Mouse (Mus musculus) naive thymus-derived CD4-positive, alpha-beta T cell, adult 5 months (primary cell): ENCODE results near the gene Nktr. TPM values are rescaled to one million over a fixed set of nuclear protein-coding genes. Genes with fewer than 3 reads are reported as not detected.

Experiments used
- polyA plus RNA-seq: library from polyadenylated mRNA; unstranded; fragments of 100-300 nt; shearing (Covaris generic); gene quantifications from one replicate; pipeline ENCODE4 v1.2.1, GENCODE M21; 2017

Gene Nktr
- 177 TPM for polyA plus RNA-seq

DNA sequence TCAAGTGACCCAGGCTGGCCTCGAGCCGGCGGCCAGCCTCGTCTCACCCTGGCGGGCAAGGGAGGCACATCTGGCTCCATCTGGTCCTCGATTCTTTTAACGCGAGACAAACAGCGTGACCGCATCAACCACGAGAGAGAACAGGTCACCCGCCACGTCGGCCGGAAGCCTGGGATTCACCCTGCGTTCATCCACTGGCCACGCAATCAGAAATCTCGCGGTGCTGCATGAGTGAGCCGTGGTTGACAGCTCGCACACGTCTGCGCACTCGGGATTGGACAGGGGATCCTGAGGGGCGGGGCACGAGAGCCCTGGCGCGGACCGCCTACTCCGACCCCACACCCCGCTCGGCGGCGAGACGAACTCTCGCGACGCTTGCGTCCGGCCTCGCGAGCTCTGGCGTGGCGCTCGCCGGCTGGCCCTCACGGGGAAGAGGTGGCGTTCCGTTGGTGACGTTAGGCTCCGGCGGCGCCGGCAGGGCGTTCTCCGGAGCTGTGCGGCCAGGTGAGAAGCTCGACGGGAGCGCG, at the start of gene Nktr:
Nktr (plus strand) TSS at position 378 of the 527 bp plus-strand sequence.

DNA sequence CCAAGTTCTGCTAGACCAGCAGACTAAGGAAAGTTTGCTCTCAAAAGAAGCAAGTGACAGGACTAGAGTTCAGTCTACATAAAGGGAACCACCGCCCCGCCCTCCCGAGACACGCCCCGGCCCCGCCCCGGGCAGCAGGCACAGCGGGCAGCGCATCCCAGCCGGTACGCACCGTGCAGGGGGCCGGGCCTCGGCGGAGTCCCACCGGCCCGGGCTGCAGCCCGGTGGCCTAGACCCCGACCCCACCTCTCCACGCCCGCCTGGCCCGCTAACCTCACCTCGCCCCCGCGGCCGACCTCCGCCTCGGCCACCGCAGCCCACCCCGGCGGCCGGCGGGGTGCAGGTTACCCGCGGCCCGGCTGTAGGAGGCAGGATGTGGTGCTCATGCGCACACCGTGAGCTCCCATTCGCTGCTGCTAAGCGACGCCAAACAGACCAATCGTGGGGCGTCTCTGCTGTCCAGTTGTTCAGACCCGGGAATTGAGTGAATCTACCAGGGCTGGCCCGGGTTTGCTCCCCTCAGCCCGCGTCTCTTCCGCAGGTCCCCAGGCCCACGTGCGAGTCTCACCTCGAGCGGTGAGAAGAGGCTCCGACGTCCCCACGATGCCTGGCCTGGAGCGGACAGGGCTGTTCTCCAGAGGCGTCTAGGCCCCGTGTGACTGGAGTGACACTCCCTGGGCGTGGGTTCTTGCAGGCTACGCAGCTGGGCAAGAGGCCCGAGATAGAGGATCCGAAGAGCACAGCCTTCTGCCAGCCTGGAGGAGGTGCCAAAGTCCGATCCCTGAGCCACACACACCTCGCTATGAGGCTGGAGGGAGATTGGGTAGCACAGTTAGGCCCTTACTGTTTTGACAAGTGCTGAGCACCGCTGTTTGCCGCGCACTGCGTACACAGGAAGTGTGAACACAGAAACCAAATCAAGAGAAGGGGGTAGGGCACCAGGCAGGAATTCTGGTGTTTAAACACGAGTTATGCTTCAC, 14.0 kb upstream of the Nktr start, which contains the start of gene Sec22c:
Sec22c (minus strand) TSS at position 845 of the 980 bp plus-strand sequence.

DNA sequence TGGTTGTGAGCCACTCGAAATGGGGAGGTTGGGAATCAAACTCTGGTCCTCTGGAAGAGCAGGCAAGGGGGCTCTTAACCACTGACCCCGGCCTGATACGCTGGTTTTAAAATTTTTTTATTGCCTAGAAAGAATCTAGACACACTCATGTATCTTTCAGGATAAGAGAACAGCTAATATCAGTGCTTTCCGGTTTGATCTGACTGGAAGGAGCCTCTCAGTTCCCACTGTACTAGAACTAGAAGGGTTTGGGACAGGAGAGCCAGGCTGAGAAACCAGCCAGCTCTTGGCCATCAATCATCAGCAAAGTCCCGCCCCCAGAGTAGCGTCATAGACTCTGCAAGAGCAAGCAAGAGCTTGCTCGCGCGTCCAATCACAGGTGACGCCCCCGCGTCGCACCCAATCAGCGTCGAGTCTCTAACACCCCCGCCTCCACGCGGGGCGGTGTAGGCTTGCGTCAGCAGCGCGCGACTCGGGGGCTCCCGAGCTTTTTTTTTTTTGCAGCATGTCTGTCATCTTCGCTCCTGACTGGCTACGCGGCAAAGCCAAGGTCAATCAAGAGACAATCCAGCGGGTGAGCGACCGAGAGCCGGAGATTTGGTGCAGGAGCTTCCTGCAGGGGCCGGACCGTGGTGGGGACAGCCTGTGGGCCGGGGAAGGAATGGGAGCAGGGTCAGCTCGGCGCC, 8.9 kb upstream of the Nktr start, which contains the start of gene Ss18l2:
Ss18l2 (plus strand) TSS at position 432 of the 686 bp plus-strand sequence.

DNA sequence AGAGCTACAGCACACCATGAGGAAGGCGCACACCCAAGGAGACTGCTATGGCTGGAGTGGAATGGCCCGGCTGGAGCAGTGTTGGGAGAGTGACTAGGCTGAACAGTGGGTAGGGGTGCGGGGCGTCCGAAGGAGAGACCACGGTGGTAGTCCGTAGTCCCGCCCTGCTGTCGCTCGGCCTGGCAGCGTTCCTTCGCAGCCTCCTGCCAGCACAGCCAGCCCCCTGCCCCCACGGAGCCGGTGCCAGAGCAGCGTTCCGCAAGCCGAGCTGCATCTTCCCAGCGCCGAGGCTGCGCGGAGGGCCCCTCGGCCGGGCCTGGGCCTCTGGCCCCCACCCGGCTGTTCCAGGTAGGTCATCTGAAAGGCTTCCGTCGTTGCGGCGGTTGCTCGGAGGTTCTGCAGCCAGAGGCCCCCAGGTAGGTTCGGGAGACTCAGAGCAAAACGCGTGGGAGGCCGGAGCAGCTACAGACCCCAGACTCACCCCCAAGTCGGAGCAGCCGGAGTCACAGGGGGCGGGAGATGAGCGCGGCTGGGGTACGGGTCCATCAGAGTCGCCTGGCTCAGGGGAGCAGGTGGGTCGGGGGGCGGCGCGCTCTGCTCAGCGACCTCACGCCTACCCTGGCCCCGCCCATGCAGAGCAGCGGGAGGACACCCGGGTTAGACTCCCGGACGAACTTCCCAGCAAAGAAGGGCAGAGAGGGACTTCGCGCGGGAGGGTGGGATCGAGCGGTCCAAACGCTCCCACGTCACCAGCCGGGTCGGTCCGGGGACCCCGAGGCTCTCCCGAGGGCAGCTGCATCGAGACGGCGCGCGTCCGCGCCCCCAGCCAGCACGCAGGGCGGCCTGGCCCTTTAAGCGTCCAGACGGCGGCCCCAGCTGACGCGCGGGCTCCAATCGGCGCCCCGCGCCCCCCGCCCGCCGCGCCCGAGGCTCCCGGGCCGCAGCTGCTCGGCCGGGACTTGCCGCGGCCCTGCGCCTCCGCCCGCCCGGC, 40.4 kb downstream of the Nktr start, which contains the start of gene Zfp651:
Zfp651 (plus strand) TSS at position 240 of the 991 bp plus-strand sequence.

DNA sequence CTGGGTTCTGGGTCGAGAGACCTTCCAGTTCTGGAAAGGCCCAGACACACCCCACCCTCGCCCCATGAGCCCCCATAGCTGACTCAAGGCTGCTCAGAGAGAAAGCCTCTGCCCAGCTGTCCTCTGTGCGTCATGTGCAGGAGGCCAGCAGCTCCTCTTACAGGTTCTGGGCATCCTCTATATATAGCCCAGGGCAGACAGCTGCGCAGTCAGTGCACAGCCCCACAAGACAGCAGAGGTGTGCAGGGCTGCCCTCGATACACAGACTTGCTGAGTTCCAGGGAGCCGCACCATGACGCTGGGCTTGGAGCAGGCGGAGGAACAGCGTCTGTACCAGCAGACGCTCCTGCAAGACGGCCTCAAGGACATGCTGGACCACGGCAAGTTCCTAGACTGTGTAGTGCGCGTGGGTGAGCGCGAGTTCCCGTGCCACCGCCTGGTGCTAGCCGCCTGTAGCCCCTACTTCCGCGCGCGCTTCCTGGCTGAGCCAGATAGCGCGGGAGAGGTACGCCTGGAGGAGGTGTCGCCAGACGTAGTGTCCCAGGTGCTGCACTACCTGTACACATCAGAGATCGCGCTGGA, 58.6 kb downstream of the Nktr start, which contains the start of gene Klhl40:
Klhl40 (plus strand) TSS at position 124 of the 582 bp plus-strand sequence.

DNA sequence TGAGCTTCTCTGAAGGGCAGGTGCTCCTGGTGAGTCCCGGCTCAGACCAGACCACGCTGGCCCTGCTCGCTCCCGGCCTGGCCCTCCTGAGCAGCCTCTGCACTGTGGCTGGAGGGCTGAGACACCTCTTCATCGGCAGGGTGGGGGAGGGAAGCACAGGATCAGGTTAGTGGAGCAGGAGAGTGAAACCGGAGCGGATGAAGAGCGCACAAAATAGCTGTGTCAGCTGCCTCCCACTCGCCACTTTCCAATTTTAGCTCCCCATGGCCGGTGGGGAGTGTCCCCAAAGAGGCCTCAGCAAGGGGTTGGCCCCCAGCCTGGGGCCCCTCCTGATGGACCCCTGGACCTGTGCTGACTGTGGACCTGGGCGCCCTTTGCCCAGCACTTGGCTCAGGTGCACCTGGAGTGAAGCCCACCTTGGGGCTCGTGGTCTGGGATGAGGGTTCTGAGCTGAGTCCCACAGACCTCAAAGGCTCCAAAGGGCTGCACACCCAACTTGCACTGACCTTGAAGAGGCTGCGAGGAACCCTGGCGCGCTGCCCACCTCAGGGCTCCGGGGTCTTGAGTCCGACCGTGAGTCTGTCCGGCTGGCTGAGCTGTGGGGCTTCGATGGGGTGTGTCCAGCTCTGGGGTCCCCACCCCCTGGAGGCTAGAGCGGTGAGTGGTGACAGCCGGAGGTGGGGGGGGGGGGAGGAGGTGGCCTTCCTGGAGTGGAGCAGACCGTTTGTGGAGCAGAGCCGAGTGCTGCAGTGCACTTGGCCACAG, 73.0 kb downstream of the Nktr start, which contains the start of gene Hhatl:
Hhatl (minus strand) TSS at position 751 of the 765 bp plus-strand sequence.

Other genes with a start within 250 kb of the Nktr start
- gene Cck, start 223.5 kb upstream of the Nktr start, polyA plus RNA-seq, result not detected
- gene Lyzl4, start 77.1 kb upstream of the Nktr start, polyA plus RNA-seq, result not detected
- 85.6 TPM for gene Vipr1, start 76.5 kb upstream of the Nktr start, polyA plus RNA-seq
- 41.5 TPM for gene Sec22c, start 13.7 kb upstream of the Nktr start, polyA plus RNA-seq
- 21.6 TPM for gene Ss18l2, start 8.8 kb upstream of the Nktr start, polyA plus RNA-seq
- not detected for gene Zfp651, start 40.2 kb downstream of the Nktr start, polyA plus RNA-seq
- gene Klhl40, start 58.4 kb downstream of the Nktr start, polyA plus RNA-seq, result not detected
- gene Hhatl, start 73.3 kb downstream of the Nktr start, polyA plus RNA-seq, result not detected
- gene Ccdc13, start 120.3 kb downstream of the Nktr start, polyA plus RNA-seq, result not detected
- 79.7 TPM for gene Higd1a, start 139.2 kb downstream of the Nktr start, polyA plus RNA-seq
- not detected for gene Ackr2, start 179.2 kb downstream of the Nktr start, polyA plus RNA-seq
- not detected for gene Cyp8b1, start 197.1 kb downstream of the Nktr start, polyA plus RNA-seq
- gene Fam198a, start 231.8 kb downstream of the Nktr start, polyA plus RNA-seq, result not detected